Mouse (Mus musculus): ENCODE data around the gene Aatf.

Aatf gene

GRCm38 (mm10) chr11:84513171-84514116, at the start of gene Aatf:
Gene Aatf (minus strand): TSS chr11:84513522.
- in situ Hi-C loops (cut with MboI; ENCODE audit: low pct_unique_long_range_greater_than_20kb in 1 of 2, low sequenced_read_pairs in 2 of 2, unreplicated experiment in 1 of 2) = no loop called here

GRCm38 (mm10) chr11:84562758-84563347, 49.5 kb upstream of the Aatf start:
- in situ Hi-C loops (cut with MboI; ENCODE audit: low pct_unique_long_range_greater_than_20kb in 1 of 2, low sequenced_read_pairs in 2 of 2, unreplicated experiment in 1 of 2) = loop anchor here in 1 of 2 experiments (5.0 kb wide), 1 partner anchor 69 kb away; no protein-coding TSS in a partner anchor

GRCm38 (mm10) chr11:84561546-84561945, 48.2 kb upstream of the Aatf start:
- in situ Hi-C loops (cut with MboI; ENCODE audit: low pct_unique_long_range_greater_than_20kb in 1 of 2, low sequenced_read_pairs in 2 of 2, unreplicated experiment in 1 of 2) = loop anchor here in 1 of 2 experiments (5.0 kb wide), 1 partner anchor 71 kb away; no protein-coding TSS in a partner anchor

GRCm38 (mm10) chr11:84553821-84554450, 40.6 kb upstream of the Aatf start:
- in situ Hi-C loops (cut with MboI; ENCODE audit: low pct_unique_long_range_greater_than_20kb in 1 of 2, low sequenced_read_pairs in 2 of 2, unreplicated experiment in 1 of 2) = no loop called here

- in situ Hi-C loops (cut with MboI; ENCODE audit: low pct_unique_long_range_greater_than_20kb in 1 of 2, low sequenced_read_pairs in 2 of 2, unreplicated experiment in 1 of 2) = no loop called here
Observed at GRCm38 (mm10) chr11:84551296-84551695, 38.0 kb upstream of the Aatf start.

GRCm38 (mm10) chr11:84549258-84549791, 36.0 kb upstream of the Aatf start:
- in situ Hi-C loops (cut with MboI; ENCODE audit: low pct_unique_long_range_greater_than_20kb in 1 of 2, low sequenced_read_pairs in 2 of 2, unreplicated experiment in 1 of 2) = no loop called here

- in situ Hi-C loops (cut with MboI; ENCODE audit: low pct_unique_long_range_greater_than_20kb in 1 of 2, low sequenced_read_pairs in 2 of 2, unreplicated experiment in 1 of 2) = no loop called here
Observed at GRCm38 (mm10) chr11:84548293-84548692, 35.0 kb upstream of the Aatf start.

- in situ Hi-C loops (cut with MboI; ENCODE audit: low pct_unique_long_range_greater_than_20kb in 1 of 2, low sequenced_read_pairs in 2 of 2, unreplicated experiment in 1 of 2) = no loop called here
Observed at GRCm38 (mm10) chr11:84539981-84540380, 26.7 kb upstream of the Aatf start.

GRCm38 (mm10) chr11:84529797-84530703, 16.7 kb upstream of the Aatf start:
- in situ Hi-C loops (cut with MboI; ENCODE audit: low pct_unique_long_range_greater_than_20kb in 1 of 2, low sequenced_read_pairs in 2 of 2, unreplicated experiment in 1 of 2) = loop anchor here in 1 of 2 experiments (10.0 kb wide), 2 partner anchors 105 to 1305 kb away; partner anchors contain the start of gene Tbx2

- in situ Hi-C loops (cut with MboI; ENCODE audit: low pct_unique_long_range_greater_than_20kb in 1 of 2, low sequenced_read_pairs in 2 of 2, unreplicated experiment in 1 of 2) = loop anchor here in 1 of 2 experiments (10.0 kb wide), 2 partner anchors 106 to 1306 kb away; partner anchors contain the start of gene Tbx2
Observed at GRCm38 (mm10) chr11:84529143-84529755, 15.9 kb upstream of the Aatf start.

GRCm38 (mm10) chr11:84526976-84527860, 13.9 kb upstream of the Aatf start:
- in situ Hi-C loops (cut with MboI; ENCODE audit: low pct_unique_long_range_greater_than_20kb in 1 of 2, low sequenced_read_pairs in 2 of 2, unreplicated experiment in 1 of 2) = loop anchor here in 1 of 2 experiments (10.0 kb wide), 2 partner anchors 108 to 1308 kb away; partner anchors contain the start of gene Tbx2

GRCm38 (mm10) chr11:84526451-84526850, 13.1 kb upstream of the Aatf start:
- in situ Hi-C loops (cut with MboI; ENCODE audit: low pct_unique_long_range_greater_than_20kb in 1 of 2, low sequenced_read_pairs in 2 of 2, unreplicated experiment in 1 of 2) = loop anchor here in 1 of 2 experiments (10.0 kb wide), 2 partner anchors 108 to 1308 kb away; partner anchors contain the start of gene Tbx2

GRCm38 (mm10) chr11:84525421-84526274, 12.3 kb upstream of the Aatf start, which contains the start of gene Lhx1:
Gene Lhx1 (minus strand): TSS chr11:84525535.
- in situ Hi-C loops (cut with MboI; ENCODE audit: low pct_unique_long_range_greater_than_20kb in 1 of 2, low sequenced_read_pairs in 2 of 2, unreplicated experiment in 1 of 2) = loop anchor here in 1 of 2 experiments (10.0 kb wide), 2 partner anchors 109 to 1309 kb away; partner anchors contain the start of gene Tbx2

- in situ Hi-C loops (cut with MboI; ENCODE audit: low pct_unique_long_range_greater_than_20kb in 1 of 2, low sequenced_read_pairs in 2 of 2, unreplicated experiment in 1 of 2) = loop anchor here in 1 of 2 experiments (10.0 kb wide), 2 partner anchors 110 to 1310 kb away; partner anchors contain the start of gene Tbx2
Observed at GRCm38 (mm10) chr11:84524511-84525270, 11.4 kb upstream of the Aatf start.

Data from mouse embryonic stem cell (cell line).